Mouse (Mus musculus) CH12.LX (cell line): ENCODE results near the gene Slc9a8.

ENCODE experiments used
- CHD1 ChIP-seq: IDR thresholded peaks from 2 replicates; pipeline ENCODE4 v1.6.1; 2012; ENCODE audit warnings: low read depth, low read length, improper control_type of control experiment, inconsistent platforms
- CTCF ChIP-seq, 2 experiments: IDR thresholded peaks in 1 of 2; conservative IDR thresholded peaks in 1 of 2; 2 replicates each; pipeline ENCODE4 v1.5.1; 2011 to 2012; ENCODE audit warnings: low read depth in 2 of 2, low read length in 2 of 2, improper control_type of control experiment in 1 of 2, inconsistent platforms in 1 of 2, mild to moderate bottlenecking in 1 of 2, moderate library complexity in 1 of 2
- E2F4 ChIP-seq: IDR thresholded peaks from 2 replicates; pipeline ENCODE4 v1.6.1; 2011; ENCODE audit warnings: low read depth, low read length, improper control_type of control experiment; ENCODE audit not compliant: insufficient replicate concordance
- EP300 ChIP-seq: IDR thresholded peaks from 2 replicates; pipeline ENCODE4 v1.6.1; 2011; ENCODE audit warnings: low read length, improper control_type of control experiment
- HCFC1 ChIP-seq: IDR thresholded peaks from 2 replicates; pipeline ENCODE4 v1.6.1; 2012; ENCODE audit warnings: low read depth, mild to moderate bottlenecking, inconsistent platforms, low read length, improper control_type of control experiment
- IRF4 ChIP-seq: IDR thresholded peaks from 2 replicates; pipeline ENCODE4 v1.6.1; 2014; ENCODE audit warnings: low read depth, mild to moderate bottlenecking, inconsistent platforms, low read length, improper control_type of control experiment
- JUND ChIP-seq: conservative IDR thresholded peaks from 2 replicates; pipeline ENCODE4 v1.6.1; 2011; ENCODE audit warnings: low read depth, low read length, improper control_type of control experiment
- MAX ChIP-seq: IDR thresholded peaks from 2 replicates; pipeline ENCODE4 v1.6.1; 2011; ENCODE audit warnings: low read length, improper control_type of control experiment
- PAX5 ChIP-seq: IDR thresholded peaks from 2 replicates; pipeline ENCODE4 v1.6.1; 2012; ENCODE audit warnings: low read length, inconsistent platforms, mixed read lengths
- POLR2A ChIP-seq: IDR thresholded peaks from 2 replicates; pipeline ENCODE4 v1.6.1; 2011; ENCODE audit warnings: low read depth, mild to moderate bottlenecking, improper control_type of control experiment, low read length
- POLR2AphosphoS2 ChIP-seq: IDR thresholded peaks from 2 replicates; pipeline ENCODE4 v1.6.1; 2011; ENCODE audit warnings: low read depth, low read length, improper control_type of control experiment
- USF1 ChIP-seq: IDR thresholded peaks from 2 replicates; pipeline ENCODE4 v1.6.1; 2014; ENCODE audit warnings: low read depth, mild to moderate bottlenecking, inconsistent platforms, low read length, improper control_type of control experiment
- USF2 ChIP-seq: conservative IDR thresholded peaks from 2 replicates; pipeline ENCODE4 v1.6.1; 2011; ENCODE audit warnings: low read depth, low read length, improper control_type of control experiment
- ZC3H11A ChIP-seq: IDR thresholded peaks from 2 replicates; pipeline ENCODE4 v1.6.1; 2012; ENCODE audit warnings: low read depth, mild to moderate bottlenecking, inconsistent platforms, low read length, improper control_type of control experiment

- no peak for TF ChIP-seq USF1
- no peak for TF ChIP-seq IRF4
- no peak for TF ChIP-seq E2F4
- TF ChIP-seq POLR2AphosphoS2: no peak
- TF ChIP-seq CTCF (conservative IDR thresholded peaks at IDR 0.05 in 1 of 2, IDR thresholded peaks at IDR 0.05 in 1 of 2; ENCODE audit: low read depth in 2 of 2, low read length in 2 of 2): no peak
- TF ChIP-seq EP300: no peak
- TF ChIP-seq ZC3H11A: no peak
- no peak for TF ChIP-seq POLR2A
- TF ChIP-seq USF2: no peak
- no peak for TF ChIP-seq CHD1
- TF ChIP-seq MAX: no peak
- no peak for TF ChIP-seq HCFC1
- TF ChIP-seq PAX5: no peak
- TF ChIP-seq JUND: no peak
Measured at GRCm38 (mm10) chr2:167463802-167464201, 42.3 kb downstream of the Slc9a8 start.
